Mouse (Mus musculus): ENCODE data around the gene Crtc2. TPM values are rescaled to one million over a fixed set of nuclear protein-coding genes. Genes with fewer than 3 reads are reported as not detected.
A peak's percentile ranks its signal among the peaks of the same experiment; 100 is the strongest.

Crtc2 gene
- polyA plus RNA-seq, 1 experiment from 2014 or later = 16.7 TPM

DNA sequence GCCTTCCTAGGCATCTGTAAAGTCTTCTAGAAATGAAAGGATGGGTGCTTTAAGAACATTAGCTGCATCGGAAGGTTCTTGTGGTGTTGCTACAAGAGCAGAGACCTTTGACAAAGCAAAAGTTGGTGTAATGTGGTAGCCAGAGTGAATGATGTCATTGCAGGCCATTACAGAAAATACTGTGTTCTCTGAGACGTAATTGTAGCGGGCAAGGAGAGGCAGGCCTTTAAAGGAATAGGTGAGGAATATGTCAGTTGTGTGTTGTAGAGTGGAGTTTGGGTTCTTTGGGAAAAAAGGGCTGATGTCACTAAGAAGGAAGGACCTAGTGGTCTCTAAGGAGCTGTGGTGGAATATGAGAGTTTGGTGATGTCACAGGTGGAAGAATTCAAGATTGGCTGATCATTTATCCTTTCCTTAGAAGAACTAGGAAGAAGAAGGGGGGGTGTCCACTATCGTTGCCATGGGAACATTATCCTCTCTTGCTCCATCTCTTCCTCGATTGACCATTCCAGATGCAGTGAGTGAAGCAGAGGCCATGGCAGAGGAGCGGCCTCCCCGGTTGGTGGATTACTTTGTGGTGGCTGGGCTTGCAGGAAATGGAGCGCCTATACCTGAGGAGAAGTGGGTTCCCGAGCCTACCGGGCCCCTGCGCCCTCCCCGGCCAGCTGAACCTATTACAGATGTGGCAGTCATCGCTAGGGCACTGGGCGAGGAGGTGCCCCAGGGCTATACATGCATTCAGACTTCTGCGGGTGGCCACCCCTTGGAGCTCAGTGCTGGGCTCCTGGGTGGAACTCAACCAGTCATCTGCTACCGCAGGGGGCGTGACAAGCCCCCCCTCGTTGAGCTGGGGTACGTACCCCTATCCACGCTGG lies 13.2 kb downstream of the Crtc2 start:
- no peak for ATAC-seq (ENCODE audit: insufficient number of reproducible peaks, low FRiP score, low TSS enrichment, low read depth)
- H3K27me3 ChIP-seq (ENCODE audit: control insufficient read depth, insufficient read depth, low read length) = no peaks in the 10 kb centered on the region
- peak overlapping the region; percentile 71; the same call in 1 of the 2 replicates for H3K4me2 ChIP-seq (ENCODE audit: low read depth, severe bottlenecking)
- no peak overlapping the region for H3K9ac ChIP-seq (ENCODE audit: low read length)
- no peak for DNase-seq (ENCODE audit: low spot score)
- 95% methylated on average over 20 of the region's 20 CpGs for WGBS
- peaks cover 5% of the 10 kb centered on the region for H3K36me3 ChIP-seq (ENCODE audit: control insufficient read depth, insufficient read depth, low read length)
- no peaks in the 10 kb centered on the region for H3K9me3 ChIP-seq (ENCODE audit: control insufficient read depth, low read length)
- H3K27ac ChIP-seq (replicated peaks; ENCODE audit: low read depth, low read length) = no peak overlapping the region
- H3K4me3 ChIP-seq (ENCODE audit: low read depth, low read length) = no peak overlapping the region
- 0 out of 2 replicates have a peak, but pooled peaks cover 8% of the 10 kb centered on the region for H3K4me1 ChIP-seq (ENCODE audit: control insufficient read depth, insufficient read depth, low read length)

DNA sequence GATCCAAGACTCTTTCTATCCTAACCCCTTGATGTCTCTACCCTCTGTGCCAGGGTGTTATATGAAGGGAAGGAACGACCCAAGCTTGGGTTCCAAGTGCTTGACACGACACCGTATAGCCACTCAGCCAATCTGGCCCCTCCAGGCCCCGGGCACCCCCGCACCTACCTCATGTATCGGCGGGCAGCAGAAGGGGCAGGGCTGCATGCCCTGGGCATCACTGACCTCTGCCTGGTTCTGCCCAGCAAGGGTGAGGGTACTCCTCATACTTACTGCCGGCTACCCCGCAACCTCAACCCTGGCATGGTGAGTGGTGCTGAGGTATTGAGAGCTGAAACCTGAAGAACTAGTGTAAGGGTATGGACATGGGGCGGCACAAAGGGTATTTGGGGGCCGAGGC lies 14.2 kb downstream of the Crtc2 start:
- no peak for DNase-seq (ENCODE audit: low spot score)

DNA sequence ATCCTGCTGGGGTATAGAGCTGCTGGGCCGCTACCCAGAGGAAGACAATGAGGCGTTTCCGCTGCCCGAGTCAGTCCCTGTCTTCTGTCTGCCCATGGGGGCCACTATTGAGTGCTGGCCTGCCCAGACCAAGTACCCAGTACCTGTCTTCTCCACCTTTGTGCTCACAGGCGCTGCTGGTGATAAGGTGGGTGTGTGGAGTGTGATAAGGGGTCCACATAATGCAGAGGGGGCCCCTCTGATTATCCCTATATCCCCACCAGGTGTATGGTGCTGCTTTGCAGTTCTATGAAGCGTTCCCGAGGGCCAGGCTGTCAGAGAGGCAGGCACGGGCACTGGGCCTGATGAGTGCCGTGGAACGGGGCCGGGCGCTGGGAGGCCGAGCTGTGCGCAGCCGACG lies 15.0 kb downstream of the Crtc2 start:
- Histone ChIP-seq H3K4me1 (ENCODE audit: control insufficient read depth, insufficient read depth, low read length) (0 out of 2 replicates have a peak, but pooled peaks cover 8% of the 10 kb centered on the region), H3K27ac (replicated peaks; ENCODE audit: low read depth, low read length) (no peak overlapping the region), H3K27me3 (ENCODE audit: control insufficient read depth, insufficient read depth, low read length) (no peaks in the 10 kb centered on the region), H3K36me3 (ENCODE audit: control insufficient read depth, insufficient read depth, low read length) (peaks cover 2% of the 10 kb centered on the region; the same call in 1 of the 2 replicates), H3K9ac (ENCODE audit: low read length) (no peak overlapping the region), H3K4me3 (ENCODE audit: low read depth, low read length) (no peak overlapping the region), H3K9me3 (ENCODE audit: control insufficient read depth, low read length) (no peaks in the 10 kb centered on the region), H3K4me2 (ENCODE audit: low read depth, severe bottlenecking) (no peak overlapping the region)
- DNase-seq (ENCODE audit: low spot score) = no peak
- 84% methylated on average over 16 of the region's 16 CpGs for WGBS
- ATAC-seq (ENCODE audit: insufficient number of reproducible peaks, low FRiP score, low TSS enrichment, low read depth) = no peak

More for the DNA sequence above, 14.2 kb downstream of the Crtc2 start:
- Histone ChIP-seq H3K4me3 (ENCODE audit: low read depth, low read length) (no peak overlapping the region), H3K27me3 (ENCODE audit: control insufficient read depth, insufficient read depth, low read length) (no peaks in the 10 kb centered on the region), H3K4me1 (ENCODE audit: control insufficient read depth, insufficient read depth, low read length) (0 out of 2 replicates have a peak, but pooled peaks cover 8% of the 10 kb centered on the region), H3K4me2 (ENCODE audit: low read depth, severe bottlenecking) (no peak overlapping the region), H3K27ac (replicated peaks; ENCODE audit: low read depth, low read length) (no peak overlapping the region), H3K9me3 (ENCODE audit: control insufficient read depth, low read length) (no peaks in the 10 kb centered on the region), H3K36me3 (ENCODE audit: control insufficient read depth, insufficient read depth, low read length) (peaks cover 3% of the 10 kb centered on the region; the same call in 1 of the 2 replicates), H3K9ac (ENCODE audit: low read length) (no peak overlapping the region)
- ATAC-seq (ENCODE audit: insufficient number of reproducible peaks, low FRiP score, low TSS enrichment, low read depth) = no peak
- WGBS = 98% methylated on average over 11 of the region's 11 CpGs

DNA sequence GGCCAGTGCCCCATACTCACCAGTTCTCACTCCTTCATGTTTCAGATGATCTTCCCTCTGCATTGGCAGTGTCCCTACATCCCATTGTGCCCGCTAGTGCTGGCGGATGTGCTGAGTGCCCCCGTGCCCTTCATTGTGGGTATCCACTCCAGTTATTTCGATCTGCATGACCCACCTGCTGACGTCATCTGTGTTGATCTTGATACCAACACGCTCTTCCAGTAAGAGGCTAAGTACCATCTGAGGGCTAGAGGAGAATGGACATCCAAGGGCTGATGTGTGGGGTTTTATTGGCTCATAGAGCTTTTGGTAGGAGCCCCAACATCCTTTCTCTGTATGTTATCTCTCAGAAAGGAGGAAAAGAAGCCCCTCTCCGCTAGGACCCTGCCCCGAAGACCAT lies 16.8 kb downstream of the Crtc2 start:
- H3K9ac ChIP-seq (ENCODE audit: low read length) = no peak overlapping the region
- no peak overlapping the region for H3K27ac ChIP-seq (replicated peaks; ENCODE audit: low read depth, low read length)
- WGBS = 95% methylated on average over 8 of the region's 8 CpGs
- ATAC-seq (ENCODE audit: insufficient number of reproducible peaks, low FRiP score, low TSS enrichment, low read depth) = no peak
- DNase-seq (ENCODE audit: low spot score) = no peak
- no peak overlapping the region for H3K4me3 ChIP-seq (ENCODE audit: low read depth, low read length)
- no peak overlapping the region for H3K4me2 ChIP-seq (ENCODE audit: low read depth, severe bottlenecking)
- 0 out of 2 replicates have a peak, but pooled peaks cover 8% of the 10 kb centered on the region for H3K4me1 ChIP-seq (ENCODE audit: control insufficient read depth, insufficient read depth, low read length)
- H3K27me3 ChIP-seq (ENCODE audit: control insufficient read depth, insufficient read depth, low read length) = no peaks in the 10 kb centered on the region
- H3K9me3 ChIP-seq (ENCODE audit: control insufficient read depth, low read length) = no peaks in the 10 kb centered on the region
- peaks cover 2% of the 10 kb centered on the region; the same call in 1 of the 2 replicates for H3K36me3 ChIP-seq (ENCODE audit: control insufficient read depth, insufficient read depth, low read length)

DNA sequence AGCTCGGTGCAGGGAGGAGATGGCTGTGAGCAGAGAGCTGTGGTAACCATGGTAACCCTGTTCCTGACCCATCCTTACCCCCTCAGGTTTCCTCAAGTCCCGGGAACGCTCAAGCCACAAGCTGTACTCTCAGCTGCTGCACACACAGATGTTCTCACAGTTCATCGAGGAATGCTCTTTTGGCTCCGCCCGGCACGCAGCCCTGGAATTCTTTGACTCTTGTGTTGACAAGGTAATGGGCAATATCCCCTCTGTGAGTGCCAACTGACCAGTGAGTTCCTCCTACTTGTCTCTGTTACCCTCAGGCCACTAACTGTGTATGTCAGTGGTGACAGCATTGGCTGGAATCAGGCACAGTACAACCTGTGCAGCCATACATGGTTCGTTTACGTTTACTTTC lies 18.2 kb downstream of the Crtc2 start:
- no peaks in the 10 kb centered on the region for H3K27me3 ChIP-seq (ENCODE audit: control insufficient read depth, insufficient read depth, low read length)
- H3K4me3 ChIP-seq (ENCODE audit: low read depth, low read length) = no peak overlapping the region
- WGBS = 77% methylated on average over 9 of the region's 9 CpGs
- peaks cover 2% of the 10 kb centered on the region; the same call in 1 of the 2 replicates for H3K36me3 ChIP-seq (ENCODE audit: control insufficient read depth, insufficient read depth, low read length)
- H3K4me2 ChIP-seq (ENCODE audit: low read depth, severe bottlenecking) = no peak overlapping the region
- no peaks in the 10 kb centered on the region for H3K9me3 ChIP-seq (ENCODE audit: control insufficient read depth, low read length)
- no peak overlapping the region for H3K27ac ChIP-seq (replicated peaks; ENCODE audit: low read depth, low read length)
- ATAC-seq (ENCODE audit: insufficient number of reproducible peaks, low FRiP score, low TSS enrichment, low read depth) (no peak), DNase-seq (ENCODE audit: low spot score) (no peak)
- H3K4me1 ChIP-seq (ENCODE audit: control insufficient read depth, insufficient read depth, low read length) = no peaks in the 10 kb centered on the region
- H3K9ac ChIP-seq (ENCODE audit: low read length) = no peak overlapping the region

DNA sequence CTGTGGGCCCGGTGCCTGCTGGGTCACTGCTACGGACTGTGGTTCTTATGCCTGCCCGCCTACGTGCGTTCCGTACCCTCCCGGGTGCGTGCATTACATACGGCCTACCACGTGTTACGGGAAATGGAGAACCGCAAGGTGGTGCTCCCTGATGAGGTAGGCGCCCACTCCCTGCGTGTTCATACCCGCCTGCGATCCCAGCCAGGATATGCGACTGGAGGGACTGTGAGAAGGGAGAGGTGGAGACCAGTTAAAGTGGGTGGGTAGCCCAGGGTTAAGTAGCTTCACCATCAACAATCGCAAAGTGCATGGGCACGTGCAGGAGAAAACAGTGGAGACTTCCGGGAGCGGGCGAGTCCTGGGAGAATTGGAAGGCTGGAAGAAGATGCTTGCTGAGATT lies 19.9 kb downstream of the Crtc2 start:
- no peak overlapping the region for H3K4me2 ChIP-seq (ENCODE audit: low read depth, severe bottlenecking)
- H3K9ac ChIP-seq (ENCODE audit: low read length) = no peak overlapping the region; the same call in 1 of the 2 replicates
- no peaks in the 10 kb centered on the region for H3K27me3 ChIP-seq (ENCODE audit: control insufficient read depth, insufficient read depth, low read length)
- H3K9me3 ChIP-seq (ENCODE audit: control insufficient read depth, low read length) = no peaks in the 10 kb centered on the region
- H3K4me1 ChIP-seq (ENCODE audit: control insufficient read depth, insufficient read depth, low read length) = no peaks in the 10 kb centered on the region
- DNase-seq (ENCODE audit: low spot score) (no peak), ATAC-seq (ENCODE audit: insufficient number of reproducible peaks, low FRiP score, low TSS enrichment, low read depth) (no peak)
- 93% methylated on average over 22 of the region's 22 CpGs for WGBS
- no peak overlapping the region for H3K27ac ChIP-seq (replicated peaks; ENCODE audit: low read depth, low read length)
- no peaks in the 10 kb centered on the region; the same call in 1 of the 2 replicates for H3K36me3 ChIP-seq (ENCODE audit: control insufficient read depth, insufficient read depth, low read length)
- H3K4me3 ChIP-seq (ENCODE audit: low read depth, low read length) = no peak overlapping the region

DNA sequence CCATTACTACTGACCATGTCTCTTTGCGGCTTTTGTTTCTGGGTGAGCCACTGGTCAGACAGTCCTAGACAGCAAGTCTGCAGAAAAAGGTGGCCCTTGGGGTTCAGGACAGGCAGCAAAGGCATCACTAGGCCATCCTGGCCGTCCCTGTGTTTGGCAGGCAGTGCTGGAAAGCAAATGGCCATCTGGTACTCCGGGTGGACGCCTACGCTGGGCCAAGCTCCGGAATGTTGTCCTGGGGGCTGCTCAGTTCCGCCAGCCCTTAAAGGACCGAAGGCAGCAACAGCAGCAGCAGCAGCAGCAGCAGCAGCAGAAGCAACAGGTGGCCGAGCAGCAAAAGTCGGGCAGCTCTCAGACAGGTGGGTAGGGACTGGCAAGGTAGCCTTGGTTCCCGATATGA lies 21.3 kb downstream of the Crtc2 start:
- Histone ChIP-seq H3K27ac (replicated peaks; ENCODE audit: low read depth, low read length) (no peak overlapping the region), H3K4me2 (ENCODE audit: low read depth, severe bottlenecking) (no peak overlapping the region), H3K4me1 (ENCODE audit: control insufficient read depth, insufficient read depth, low read length) (no peaks in the 10 kb centered on the region), H3K27me3 (ENCODE audit: control insufficient read depth, insufficient read depth, low read length) (no peaks in the 10 kb centered on the region), H3K9ac (ENCODE audit: low read length) (no peak overlapping the region), H3K4me3 (ENCODE audit: low read depth, low read length) (no peak overlapping the region), H3K9me3 (ENCODE audit: control insufficient read depth, low read length) (no peaks in the 10 kb centered on the region), H3K36me3 (ENCODE audit: control insufficient read depth, insufficient read depth, low read length) (no peaks in the 10 kb centered on the region; the same call in 1 of the 2 replicates)
- DNase-seq (ENCODE audit: low spot score) (no peak), ATAC-seq (ENCODE audit: insufficient number of reproducible peaks, low FRiP score, low TSS enrichment, low read depth) (no peak)
- 87% methylated on average over 11 of the region's 11 CpGs for WGBS

DNA sequence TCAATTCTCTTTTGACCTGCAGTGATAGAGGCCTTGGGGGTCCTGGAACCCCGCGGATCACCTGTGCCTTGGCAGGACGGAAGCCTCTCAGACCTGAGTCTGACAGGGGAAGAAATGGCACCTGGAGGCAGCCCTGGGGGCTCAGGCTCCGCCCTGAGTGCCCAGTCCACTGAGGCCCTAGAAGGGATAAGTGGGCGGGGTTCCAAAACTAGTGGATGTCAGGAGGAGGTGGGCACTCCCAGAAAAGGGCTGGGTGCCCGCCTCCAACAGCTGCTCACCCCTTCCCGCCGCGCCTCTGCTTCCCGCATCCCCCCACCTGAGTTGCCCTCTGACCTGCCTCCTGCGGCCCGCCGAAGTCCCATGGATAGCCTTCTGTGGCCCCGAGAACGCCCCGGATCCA lies 22.9 kb downstream of the Crtc2 start:
- DNase-seq (ENCODE audit: low spot score) (no peak), ATAC-seq (ENCODE audit: insufficient number of reproducible peaks, low FRiP score, low TSS enrichment, low read depth) (no peak)
- Histone ChIP-seq H3K27me3 (ENCODE audit: control insufficient read depth, insufficient read depth, low read length) (no peaks in the 10 kb centered on the region), H3K27ac (replicated peaks; ENCODE audit: low read depth, low read length) (no peak overlapping the region), H3K4me2 (ENCODE audit: low read depth, severe bottlenecking) (no peak overlapping the region), H3K9me3 (ENCODE audit: control insufficient read depth, low read length) (no peaks in the 10 kb centered on the region), H3K4me1 (ENCODE audit: control insufficient read depth, insufficient read depth, low read length) (no peaks in the 10 kb centered on the region), H3K9ac (ENCODE audit: low read length) (no peak overlapping the region), H3K4me3 (ENCODE audit: low read depth, low read length) (no peak overlapping the region), H3K36me3 (ENCODE audit: control insufficient read depth, insufficient read depth, low read length) (no peaks in the 10 kb centered on the region; the same call in 1 of the 2 replicates)
- WGBS = 31% methylated on average over 16 of the region's 16 CpGs

Measured in limb, embryonic 11.5 days (tissue).